Mouse (Mus musculus) intestine, postnatal 0 days (tissue): Measurements from ENCODE around the gene Gnaq. TPM values are rescaled to one million over a fixed set of nuclear protein-coding genes. Genes with fewer than 3 reads are reported as not detected.

Experiments used
- ATAC-seq: fragments of 200-750 bp; cut with Nextera tagmentation; 2 replicates; pipeline ENCODE4 v1.8.0; 2017; ENCODE audit warnings: mild to moderate bottlenecking, moderate TSS enrichment, moderate library complexity
- H3K27ac ChIP-seq: fragments of 300-500 bp; sonication (generic); 2 replicates; pipeline ENCODE4 v1.5.1; 2014; ENCODE audit warnings: mild to moderate bottlenecking, low read depth, low read length, moderate library complexity
- H3K27me3 ChIP-seq: fragments of 300-500 bp; sonication (generic); replicated peaks from 2 replicates; pipeline ENCODE4 v1.6.1; 2014; ENCODE audit warnings: low read length, mixed read lengths; ENCODE audit not compliant: control insufficient read depth, insufficient read depth
- H3K36me3 ChIP-seq: fragments of 300-500 bp; sonication (generic); 2 replicates; pipeline ENCODE4 v1.6.1; 2014; ENCODE audit warnings: mild to moderate bottlenecking, moderate library complexity; ENCODE audit not compliant: control insufficient read depth, insufficient read depth
- H3K4me1 ChIP-seq: fragments of 300-500 bp; sonication (generic); replicated peaks from 2 replicates; pipeline ENCODE4 v1.6.1; 2014; ENCODE audit warnings: antibody characterized with exemption, low read length, mixed read lengths; ENCODE audit not compliant: control insufficient read depth, insufficient read depth
- H3K4me2 ChIP-seq: fragments of 300-500 bp; sonication (generic); replicated peaks from 2 replicates; pipeline ENCODE4 v1.6.1; 2014; ENCODE audit warnings: low read depth, mild to moderate bottlenecking, moderate library complexity
- H3K4me3 ChIP-seq: fragments of 300-500 bp; sonication (generic); 2 replicates; pipeline ENCODE4 v1.5.1; 2014; ENCODE audit warnings: low read depth, low read length
- H3K9ac ChIP-seq: fragments of 300-500 bp; sonication (generic); 2 replicates; pipeline ENCODE4 v1.6.1; 2014; ENCODE audit warnings: mild to moderate bottlenecking, low read depth, low read length
- H3K9me3 ChIP-seq: fragments of 300-500 bp; sonication (generic); 2 replicates; pipeline ENCODE4 v1.6.1; 2016; ENCODE audit warnings: mixed run types; ENCODE audit not compliant: control insufficient read depth
- CTCF ChIP-seq: sonication (generic); IDR thresholded peaks from 2 replicates; pipeline ENCODE4 v1.5.1; 2016; ENCODE audit warnings: low read depth, mild to moderate bottlenecking, control low read depth, antibody characterized with exemption, moderate library complexity
- WGBS: fragments of 180-500 bp; shearing (Covaris S2); extraction: QIAGEN DNeasy Blood & Tissue Kit; methylation state at CpG from one replicate; pipeline ENCODE4 v1.1.7; 2014; 5-methylcytosine and 5-hydroxymethylcytosine counted together
- polyA plus RNA-seq: library from polyadenylated mRNA; unstranded; fragments of >200 nt; fragmentation: Nextera tagmentation; extraction: Ambion mirVana; gene quantifications from 2 replicates; pipeline ENCODE4 v1.2.1, GENCODE M21; 2015

The Gnaq gene
- polyA plus RNA-seq, 1 experiment from 2014 or later: 17.1 TPM

DNA sequence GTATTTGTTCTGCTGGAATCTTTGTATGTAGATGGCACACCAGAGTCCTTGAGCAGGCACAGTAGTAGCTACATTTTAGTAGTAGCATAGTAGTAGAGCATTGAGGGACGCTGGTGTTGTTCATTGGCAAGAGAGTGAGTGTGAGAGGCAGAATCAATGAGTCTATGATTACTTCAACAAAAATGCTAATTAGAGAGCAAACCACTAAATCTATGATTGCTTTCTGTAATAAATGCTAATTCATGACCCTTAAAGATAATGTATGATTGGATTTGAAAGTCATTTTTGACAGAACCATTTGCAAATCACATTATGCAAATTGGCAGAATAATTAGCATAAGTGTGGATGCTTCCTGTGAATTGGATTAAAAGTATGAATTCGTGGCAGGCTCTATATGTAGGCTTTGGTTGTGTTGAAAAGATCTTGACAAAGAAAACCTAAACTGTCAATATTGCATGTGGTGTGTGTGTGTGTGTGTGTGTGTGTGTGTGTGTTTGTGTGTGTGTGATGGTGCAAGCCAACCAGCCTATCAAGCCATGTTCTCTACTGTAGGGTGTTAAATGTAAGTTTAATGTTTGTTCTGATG is 82.9 kb downstream of the Gnaq start:
- Histone ChIP-seq H3K4me3 (no peak overlapping the region), H3K27me3 (no peaks in the 10 kb centered on the region), H3K4me1 (no peaks in the 10 kb centered on the region), H3K27ac (no peak overlapping the region), H3K9me3 (no peaks in the 10 kb centered on the region), H3K9ac (no peak overlapping the region), H3K4me2 (no peak overlapping the region), H3K36me3 (peaks cover 8% of the 10 kb centered on the region)
- 91% methylated on average over 2 of the region's 2 CpGs for WGBS
- TF ChIP-seq CTCF: no peak
- no peak for ATAC-seq

DNA sequence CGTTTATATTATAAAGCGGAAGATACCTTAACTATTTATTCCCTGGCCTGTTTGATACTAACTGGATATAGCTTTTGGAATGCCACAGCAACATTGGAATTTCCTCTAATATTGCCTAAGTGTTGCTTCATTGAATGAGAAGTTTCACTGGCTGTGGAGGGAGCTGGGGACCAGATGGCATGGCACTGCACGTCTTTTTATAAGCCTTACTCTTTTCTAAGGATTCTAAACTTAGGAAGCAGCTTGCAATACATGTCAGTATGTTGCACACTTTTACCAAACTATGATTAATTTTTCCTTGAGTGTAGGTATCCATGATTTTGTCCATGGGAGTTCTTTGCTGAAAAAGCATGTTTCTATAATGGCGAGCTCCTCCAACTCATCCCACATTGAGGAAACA is 87.3 kb downstream of the Gnaq start:
- Histone ChIP-seq H3K27me3 (no peaks in the 10 kb centered on the region), H3K9me3 (no peaks in the 10 kb centered on the region), H3K36me3 (peaks cover 8% of the 10 kb centered on the region), H3K9ac (no peak overlapping the region), H3K4me3 (no peak overlapping the region), H3K27ac (no peak overlapping the region), H3K4me2 (no peak overlapping the region), H3K4me1 (no peaks in the 10 kb centered on the region)
- ATAC-seq: no peak
- no peak for TF ChIP-seq CTCF
- 69% methylated on average over 4 of the region's 4 CpGs for WGBS

DNA sequence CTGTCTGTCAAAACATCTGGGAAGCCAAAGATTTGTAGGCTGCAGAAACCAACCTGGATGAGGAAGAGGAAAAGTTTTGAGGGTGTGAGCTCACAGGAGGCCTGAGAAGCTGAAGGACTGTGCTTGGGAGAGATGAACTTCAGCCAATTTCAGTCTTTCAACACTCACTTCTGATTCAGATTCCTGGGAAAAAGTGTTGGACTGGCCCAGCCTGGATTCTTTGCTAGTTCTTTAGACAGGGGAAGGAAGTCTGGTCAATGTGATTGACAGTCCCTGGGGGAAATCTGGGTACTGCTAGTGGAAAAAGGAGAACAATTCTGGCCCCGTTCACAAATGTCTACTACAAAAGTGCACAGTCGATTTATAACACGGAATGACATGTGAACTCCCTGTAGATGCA is 89.9 kb downstream of the Gnaq start:
- Histone ChIP-seq H3K4me2 (no peak overlapping the region), H3K9me3 (no peaks in the 10 kb centered on the region), H3K27ac (no peak overlapping the region), H3K4me1 (no peaks in the 10 kb centered on the region), H3K36me3 (peaks cover 23% of the 10 kb centered on the region), H3K9ac (no peak overlapping the region), H3K4me3 (no peak overlapping the region), H3K27me3 (no peaks in the 10 kb centered on the region)
- no peak for TF ChIP-seq CTCF
- 76% methylated on average over 3 of the region's 3 CpGs for WGBS
- no peak for ATAC-seq

DNA sequence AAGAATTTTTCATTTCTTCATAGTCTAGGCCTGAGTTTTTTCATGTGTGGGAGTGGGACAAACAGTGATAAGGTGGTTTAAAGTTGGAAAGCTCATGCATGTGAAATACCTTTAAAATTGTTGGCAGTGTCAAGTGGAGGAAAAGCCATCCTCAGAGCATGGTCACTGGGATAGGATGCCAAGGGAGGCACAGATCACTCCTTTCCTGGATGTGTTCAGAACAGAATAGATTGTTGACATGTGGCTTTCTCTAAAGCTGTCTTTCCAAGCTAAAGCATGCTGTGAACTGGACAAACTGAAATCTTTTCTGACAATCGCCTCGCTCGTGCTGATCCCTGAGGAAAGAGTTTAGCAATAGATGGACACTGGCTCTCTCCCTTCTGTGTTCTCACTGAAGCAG is 90.5 kb downstream of the Gnaq start:
- WGBS: 98% methylated on average over 3 of the region's 3 CpGs
- H3K36me3 ChIP-seq: peaks cover 23% of the 10 kb centered on the region
- no peaks in the 10 kb centered on the region for H3K9me3 ChIP-seq
- no peak overlapping the region for H3K27ac ChIP-seq
- H3K4me2 ChIP-seq: no peak overlapping the region
- ATAC-seq: no peak
- H3K9ac ChIP-seq: no peak overlapping the region
- H3K4me3 ChIP-seq: no peak overlapping the region
- H3K27me3 ChIP-seq: no peaks in the 10 kb centered on the region
- H3K4me1 ChIP-seq: no peaks in the 10 kb centered on the region
- no peak for TF ChIP-seq CTCF

DNA sequence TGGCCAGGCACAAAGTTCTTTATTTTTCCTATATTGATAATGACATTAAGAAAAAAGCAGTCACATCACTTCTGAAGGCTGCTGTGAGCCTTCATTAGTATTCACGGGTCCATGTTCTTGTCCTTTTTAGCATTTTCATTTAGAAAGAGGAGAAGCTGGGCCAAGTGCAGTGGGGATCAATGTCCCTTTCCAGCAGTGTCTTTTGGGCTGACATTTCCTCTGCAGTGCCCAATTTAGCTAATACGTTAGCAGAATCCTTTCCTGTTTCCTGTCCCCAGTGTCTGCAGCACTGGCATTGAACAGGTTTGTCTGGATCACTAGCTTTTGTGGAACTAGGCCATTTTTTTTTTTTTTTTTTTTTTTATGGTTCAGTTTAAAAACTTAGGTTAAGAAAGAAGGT is 92.2 kb downstream of the Gnaq start:
- Histone ChIP-seq H3K9ac (no peak overlapping the region), H3K27ac (no peak overlapping the region), H3K27me3 (no peaks in the 10 kb centered on the region), H3K4me3 (no peak overlapping the region), H3K4me2 (no peak overlapping the region), H3K36me3 (peaks cover 20% of the 10 kb centered on the region), H3K9me3 (no peaks in the 10 kb centered on the region), H3K4me1 (no peaks in the 10 kb centered on the region)
- 64% methylated on average over 2 of the region's 2 CpGs for WGBS
- TF ChIP-seq CTCF: no peak
- no peak for ATAC-seq

DNA sequence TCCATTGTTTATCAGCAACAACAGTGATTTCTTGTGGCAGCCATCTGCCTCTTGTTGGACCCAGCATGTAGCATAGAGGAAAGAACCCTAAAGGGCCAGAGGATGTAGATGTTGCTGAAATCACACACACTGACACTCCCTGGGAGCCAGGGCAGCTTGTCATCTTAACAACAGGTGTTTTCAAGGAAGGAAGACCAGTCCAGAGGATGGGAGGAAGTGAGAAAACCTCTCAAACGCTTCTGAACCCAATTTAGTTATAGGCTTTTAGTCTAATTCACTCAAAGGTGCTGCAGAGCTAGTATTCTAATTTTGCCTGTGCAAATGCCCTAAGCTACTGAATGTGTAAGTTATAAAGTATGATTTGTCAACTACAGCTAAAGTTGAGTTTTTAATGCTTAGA is 99.0 kb downstream of the Gnaq start:
- Histone ChIP-seq H3K27ac (no peak overlapping the region), H3K27me3 (no peaks in the 10 kb centered on the region), H3K4me1 (no peaks in the 10 kb centered on the region), H3K4me2 (no peak overlapping the region), H3K36me3 (peaks cover 3% of the 10 kb centered on the region; the same call in 1 of the 2 replicates), H3K9ac (no peak overlapping the region), H3K4me3 (no peak overlapping the region), H3K9me3 (no peaks in the 10 kb centered on the region)
- TF ChIP-seq CTCF: no peak
- WGBS: 66% methylated on average over 1 of the region's 1 CpGs
- ATAC-seq: no peak

DNA sequence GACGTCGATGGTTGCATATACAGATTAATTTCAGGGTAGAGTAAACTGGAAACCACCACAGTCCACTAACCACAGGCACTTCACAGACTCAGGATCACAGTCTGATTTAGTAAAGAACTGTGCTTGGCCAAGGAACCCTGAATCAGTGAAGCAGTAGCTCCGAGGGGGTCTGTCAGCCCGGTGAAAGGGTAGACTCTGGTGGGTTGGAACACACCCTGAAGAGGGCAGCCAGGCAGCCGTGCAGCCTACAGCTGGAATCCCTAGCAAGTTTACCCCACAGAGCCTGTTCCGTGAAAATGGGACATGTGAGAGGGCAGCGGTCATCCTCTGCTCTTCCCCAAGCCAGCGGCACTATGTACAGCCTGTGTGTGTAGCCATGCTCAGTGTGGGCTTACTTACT is 103.0 kb downstream of the Gnaq start:
- Histone ChIP-seq H3K4me1 (no peaks in the 10 kb centered on the region), H3K9ac (no peak overlapping the region), H3K9me3 (no peaks in the 10 kb centered on the region), H3K27ac (no peak overlapping the region), H3K36me3 (no peaks in the 10 kb centered on the region), H3K4me3 (no peak overlapping the region), H3K27me3 (no peaks in the 10 kb centered on the region), H3K4me2 (no peak overlapping the region)
- 87% methylated on average over 8 of the region's 8 CpGs for WGBS
- no peak for TF ChIP-seq CTCF
- no peak for ATAC-seq
